Mouse (Mus musculus) midbrain, embryonic 14.5 days (tissue): ENCODE measurements at regions not wholly inside any gene's neighbourhood (a gene's known extent, or its start where the extent isn't known, plus 50 kb on each side); places are given as distances from the start of the nearest gene placed in this dataset.

Source experiments
- ATAC-seq: fragments of 200-750 bp; cut with Nextera tagmentation; 2 replicates; pipeline ENCODE4 v1.8.0; 2017; ENCODE audit warnings: moderate number of reproducible peaks, moderate library complexity; ENCODE audit not compliant: low FRiP score, low TSS enrichment
- DNase-seq: peaks from one replicate; pipeline ENCODE4 v3.0.0-alpha.2; 2015
- H3K27ac ChIP-seq: fragments of 300-500 bp; sonication (generic); replicated peaks from 2 replicates; pipeline ENCODE4 v1.5.1; 2014; ENCODE audit warnings: mild to moderate bottlenecking, low read depth, low read length, moderate library complexity
- H3K27me3 ChIP-seq: fragments of 300-500 bp; sonication (generic); 2 replicates; pipeline ENCODE4 v1.6.1; 2014; ENCODE audit warnings: low read length, control low read depth, mixed read lengths; ENCODE audit not compliant: control insufficient read depth, insufficient read depth
- H3K36me3 ChIP-seq: fragments of 300-500 bp; sonication (generic); 2 replicates; pipeline ENCODE4 v1.6.1; 2014; ENCODE audit warnings: low read length, control low read depth; ENCODE audit not compliant: control insufficient read depth, insufficient read depth
- H3K4me1 ChIP-seq: fragments of 300-500 bp; sonication (generic); 2 replicates; pipeline ENCODE4 v1.6.1; 2014; ENCODE audit warnings: mild to moderate bottlenecking, antibody characterized with exemption, low read length, control low read depth; ENCODE audit not compliant: control insufficient read depth, insufficient read depth
- H3K4me2 ChIP-seq: fragments of 300-500 bp; sonication (generic); 2 replicates; pipeline ENCODE4 v1.6.1; 2014; ENCODE audit warnings: mild to moderate bottlenecking, low read length, moderate library complexity
- H3K4me3 ChIP-seq: fragments of 300-500 bp; sonication (generic); replicated peaks from 2 replicates; pipeline ENCODE4 v1.5.1; 2014; ENCODE audit warnings: low read depth, low read length
- H3K9ac ChIP-seq: fragments of 300-500 bp; sonication (generic); replicated peaks from 2 replicates; pipeline ENCODE4 v1.6.1; 2014; ENCODE audit warnings: mild to moderate bottlenecking, low read length, moderate library complexity
- H3K9me3 ChIP-seq: fragments of 300-500 bp; sonication (generic); 2 replicates; pipeline ENCODE4 v1.6.1; 2016; ENCODE audit warnings: low read length, control low read depth, mixed read lengths; ENCODE audit not compliant: control insufficient read depth
- WGBS: fragments of 180-500 bp; shearing (Covaris S2); extraction: QIAGEN DNeasy Blood & Tissue Kit; methylation state at CpG from one replicate; pipeline ENCODE4 v1.1.7; 2014; 5-methylcytosine and 5-hydroxymethylcytosine counted together

GRCm38 (mm10) chr4:72627219-72627930, 225.1 kb downstream of the Aldoart1 start:
- H3K9me3 ChIP-seq, result peaks cover 3% of the 10 kb centered on the region; the same call in 1 of the 2 replicates
- no peak overlapping the region for H3K27ac ChIP-seq
- WGBS, result 72% methylated on average over 5 of the region's 5 CpGs
- no peak overlapping the region for H3K4me3 ChIP-seq
- H3K4me1 ChIP-seq, result no peaks in the 10 kb centered on the region
- H3K36me3 ChIP-seq, result no peaks in the 10 kb centered on the region
- H3K27me3 ChIP-seq, result no peaks in the 10 kb centered on the region
- no peak overlapping the region for H3K9ac ChIP-seq
- no peak overlapping the region for H3K4me2 ChIP-seq
- DNase-seq (no peak), ATAC-seq (no peak)

- Histone ChIP-seq H3K27me3 (no peaks in the 10 kb centered on the region), H3K27ac (no peak overlapping the region), H3K9ac (no peak overlapping the region), H3K36me3 (no peaks in the 10 kb centered on the region), H3K4me2 (no peak overlapping the region), H3K4me3 (no peak overlapping the region), H3K4me1 (no peaks in the 10 kb centered on the region), H3K9me3 (no peaks in the 10 kb centered on the region)
- WGBS, result 86% methylated on average over 4 of the region's 4 CpGs
- ATAC-seq, result no peak
- DNase-seq, result no peak
Measured at GRCm38 (mm10) chr4:72605107-72605506, 247.3 kb downstream of the Aldoart1 start.

GRCm38 (mm10) chr4:72595494-72595893, 256.9 kb downstream of the Aldoart1 start:
- ATAC-seq (no peak), DNase-seq (peak; percentile 2)
- H3K4me1 ChIP-seq, result no peaks in the 10 kb centered on the region
- no peak overlapping the region for H3K4me2 ChIP-seq
- no peak overlapping the region for H3K27ac ChIP-seq
- no peaks in the 10 kb centered on the region for H3K36me3 ChIP-seq
- H3K9ac ChIP-seq, result no peak overlapping the region
- H3K9me3 ChIP-seq, result no peaks in the 10 kb centered on the region
- 43% methylated on average over 2 of the region's 2 CpGs for WGBS
- H3K27me3 ChIP-seq, result no peaks in the 10 kb centered on the region
- no peak overlapping the region for H3K4me3 ChIP-seq

- H3K4me3 ChIP-seq, result no peak overlapping the region
- ATAC-seq, result no peak
- no peaks in the 10 kb centered on the region for H3K27me3 ChIP-seq
- H3K4me2 ChIP-seq, result no peak overlapping the region
- H3K9me3 ChIP-seq, result no peaks in the 10 kb centered on the region
- DNase-seq, result no peak
- no peaks in the 10 kb centered on the region for H3K36me3 ChIP-seq
- no peaks in the 10 kb centered on the region for H3K4me1 ChIP-seq
- WGBS, result 73% methylated on average over 1 of the region's 1 CpGs
- H3K9ac ChIP-seq, result no peak overlapping the region
- H3K27ac ChIP-seq, result no peak overlapping the region
Measured at GRCm38 (mm10) chr4:72592129-72592528, 260.3 kb downstream of the Aldoart1 start.

GRCm38 (mm10) chr4:72574946-72575345, 277.5 kb downstream of the Aldoart1 start:
- H3K9me3 ChIP-seq, result no peaks in the 10 kb centered on the region
- no peak for ATAC-seq
- WGBS, result 90% methylated on average over 1 of the region's 1 CpGs

GRCm38 (mm10) chr4:72571924-72572323, 280.5 kb downstream of the Aldoart1 start:
- Histone ChIP-seq H3K4me2 (no peak overlapping the region), H3K4me1 (no peaks in the 10 kb centered on the region), H3K36me3 (no peaks in the 10 kb centered on the region), H3K27me3 (no peaks in the 10 kb centered on the region), H3K9ac (no peak overlapping the region), H3K9me3 (no peaks in the 10 kb centered on the region), H3K4me3 (no peak overlapping the region), H3K27ac (no peak overlapping the region)
- 70% methylated on average over 2 of the region's 2 CpGs for WGBS
- ATAC-seq, result no peak
- DNase-seq, result no peak

More at GRCm38 (mm10) chr4:72574946-72575345, 277.5 kb downstream of the Aldoart1 start:
- no peaks in the 10 kb centered on the region for H3K27me3 ChIP-seq
- H3K4me1 ChIP-seq, result no peaks in the 10 kb centered on the region
- H3K4me3 ChIP-seq, result no peak overlapping the region
- DNase-seq, result no peak
- no peak overlapping the region for H3K4me2 ChIP-seq
- H3K9ac ChIP-seq, result no peak overlapping the region
- no peak overlapping the region for H3K27ac ChIP-seq
- no peaks in the 10 kb centered on the region for H3K36me3 ChIP-seq

- Histone ChIP-seq H3K4me1 (no peaks in the 10 kb centered on the region), H3K4me3 (no peak overlapping the region), H3K9ac (no peak overlapping the region), H3K36me3 (no peaks in the 10 kb centered on the region), H3K4me2 (no peak overlapping the region), H3K9me3 (no peaks in the 10 kb centered on the region), H3K27ac (no peak overlapping the region), H3K27me3 (no peaks in the 10 kb centered on the region)
- no peak for DNase-seq
- ATAC-seq, result no peak
- 96% methylated on average over 3 of the region's 3 CpGs for WGBS
Measured at GRCm38 (mm10) chr4:72565186-72565585, 287.2 kb downstream of the Aldoart1 start.

- Histone ChIP-seq H3K4me2 (no peak overlapping the region), H3K36me3 (no peaks in the 10 kb centered on the region), H3K27me3 (no peaks in the 10 kb centered on the region), H3K9ac (no peak overlapping the region), H3K4me1 (no peaks in the 10 kb centered on the region), H3K4me3 (no peak overlapping the region), H3K9me3 (no peaks in the 10 kb centered on the region), H3K27ac (no peak overlapping the region)
- ATAC-seq, result no peak; the same call in 1 of the 2 replicates
- WGBS, result 20% methylated on average over 4 of the region's 4 CpGs
- DNase-seq, result peak; percentile 18
Measured at GRCm38 (mm10) chr4:72562909-72563676, 289.3 kb downstream of the Aldoart1 start.

GRCm38 (mm10) chr4:72554276-72554675, 298.2 kb downstream of the Aldoart1 start:
- ATAC-seq (no peak), DNase-seq (no peak)
- no peaks in the 10 kb centered on the region for H3K4me1 ChIP-seq
- H3K9ac ChIP-seq, result no peak overlapping the region
- no peak overlapping the region for H3K4me2 ChIP-seq
- no peak overlapping the region for H3K4me3 ChIP-seq
- no peaks in the 10 kb centered on the region for H3K36me3 ChIP-seq
- H3K27me3 ChIP-seq, result no peaks in the 10 kb centered on the region
- H3K9me3 ChIP-seq, result no peaks in the 10 kb centered on the region
- no peak overlapping the region for H3K27ac ChIP-seq
